Mouse (Mus musculus) left cerebral cortex, postnatal 14 days (tissue): ENCODE data around the gene Atp6v0c. TPM values are rescaled to one million over a fixed set of nuclear protein-coding genes. Genes with fewer than 3 reads are reported as not detected.

Experiments used
- DNase-seq, 2 experiments: peaks; one replicate each; pipeline ENCODE4 v3.0.0; 2021 to 2022; ENCODE audit warnings: low spot score in 2 of 2, mixed read lengths in 1 of 2
- intact Hi-C: fragments of 180-260 bp; cut with DNase I; formaldehyde crosslinking; loops from one replicate; pipeline ENCODE4 v1.15.1; 2025
- total RNA-seq, 2 experiments: library from RNA; stranded (reverse); gene quantifications; 2 replicates each; pipeline ENCODE4 v1.2.3; 2021

Gene Atp6v0c
- total RNA-seq, 2 experiments from 2014 or later, result 1,506 to 1,590 TPM

- intact Hi-C loops, result no loop called here
- no peak for DNase-seq
These were observed 34.4 kb upstream of the Atp6v0c start for GRCm38 (mm10) chr17:24203611-24204534.

- DNase-seq, result no peak
- intact Hi-C loops, result no loop called here
These were observed 33.6 kb upstream of the Atp6v0c start for GRCm38 (mm10) chr17:24203068-24203467.

GRCm38 (mm10) chr17:24201092-24201491 lies 31.6 kb upstream of the Atp6v0c start:
- intact Hi-C loops, result no loop called here
- no peak for DNase-seq

- intact Hi-C loops, result no loop called here
- DNase-seq, result no peak
These were observed 30.2 kb upstream of the Atp6v0c start for GRCm38 (mm10) chr17:24199741-24200140.

GRCm38 (mm10) chr17:24199252-24199651 lies 29.8 kb upstream of the Atp6v0c start:
- intact Hi-C loops, result no loop called here
- DNase-seq, result peak; percentile 68 to 86

- intact Hi-C loops, result no loop called here
- no peak for DNase-seq
These were observed 27.7 kb upstream of the Atp6v0c start for GRCm38 (mm10) chr17:24197032-24197824.

GRCm38 (mm10) chr17:24195349-24195748 lies 25.8 kb upstream of the Atp6v0c start:
- no peak for DNase-seq
- intact Hi-C loops, result no loop called here

- intact Hi-C loops, result no loop called here
- no peak for DNase-seq
These were observed 24.3 kb upstream of the Atp6v0c start for GRCm38 (mm10) chr17:24193769-24194168.

GRCm38 (mm10) chr17:24193268-24193667 lies 23.8 kb upstream of the Atp6v0c start:
- intact Hi-C loops, result no loop called here
- DNase-seq, result no peak

- intact Hi-C loops, result no loop called here
These were observed 23.3 kb upstream of the Atp6v0c start for GRCm38 (mm10) chr17:24192848-24193247.

GRCm38 (mm10) chr17:24191481-24191880 lies 22.0 kb upstream of the Atp6v0c start:
- no peak for DNase-seq
- intact Hi-C loops, result no loop called here

More at GRCm38 (mm10) chr17:24192848-24193247, 23.3 kb upstream of the Atp6v0c start:
- DNase-seq, result no peak

- intact Hi-C loops, result no loop called here
- DNase-seq, result no peak
These were observed 21.4 kb upstream of the Atp6v0c start for GRCm38 (mm10) chr17:24190934-24191333.

- intact Hi-C loops, result loop anchor here (5.0 to 10.0 kb wide), 2 partner anchors 178 to 211 kb away; partner anchors contain the start of genes Abca17 and Abca3
- DNase-seq, result no peak
These were observed 4.8 kb upstream of the Atp6v0c start for GRCm38 (mm10) chr17:24174259-24174658.

- intact Hi-C loops, result loop anchor here (5.0 to 10.0 kb wide), 2 partner anchors 179 to 211 kb away; partner anchors contain the start of genes Abca17 and Abca3
- DNase-seq, result peak; percentile 80 to 87
These were observed 3.9 kb upstream of the Atp6v0c start for GRCm38 (mm10) chr17:24173423-24173822.

GRCm38 (mm10) chr17:24171738-24172137 lies 2.2 kb upstream of the Atp6v0c start:
- no peak for DNase-seq
- intact Hi-C loops, result loop anchor here (5.0 to 10.0 kb wide), 2 partner anchors 181 to 213 kb away; partner anchors contain the start of genes Abca17 and Abca3

GRCm38 (mm10) chr17:24170729-24171128 lies 1.2 kb upstream of the Atp6v0c start:
- no peak for DNase-seq
- intact Hi-C loops, result loop anchor here (5.0 to 10.0 kb wide), 2 partner anchors 182 to 214 kb away; partner anchors contain the start of genes Abca17 and Abca3

- intact Hi-C loops, result loop anchor here (5.0 to 10.0 kb wide), 2 partner anchors 182 to 215 kb away; partner anchors contain the start of genes Abca17 and Abca3
- no peak for DNase-seq
These were observed 623 bp upstream of the Atp6v0c start for GRCm38 (mm10) chr17:24170125-24170524.

- DNase-seq, result peak; percentile 68 to 72
- intact Hi-C loops, result loop anchor here (5.0 kb wide), 1 partner anchor 39 kb away; the partner anchor contains the start of genes Ntn3 and Tbc1d24
These were observed 768 bp downstream of the Atp6v0c start for GRCm38 (mm10) chr17:24168590-24169277.

- DNase-seq, result no peak
- intact Hi-C loops, result loop anchor here (5.0 kb wide), 1 partner anchor 39 kb away; the partner anchor contains the start of genes Ntn3 and Tbc1d24
These were observed 1.5 kb downstream of the Atp6v0c start for GRCm38 (mm10) chr17:24167891-24168505.
